Mouse (Mus musculus) B cell, adult 2 months (primary cell): ENCODE data around the gene Tnf.
A peak's percentile ranks its signal among the peaks of the same experiment; 100 is the strongest.

Source experiments
- DNase-seq, 2 experiments: peaks; one replicate each; pipeline ENCODE4 v3.0.0; 2022

Gene Tnf

DNA sequence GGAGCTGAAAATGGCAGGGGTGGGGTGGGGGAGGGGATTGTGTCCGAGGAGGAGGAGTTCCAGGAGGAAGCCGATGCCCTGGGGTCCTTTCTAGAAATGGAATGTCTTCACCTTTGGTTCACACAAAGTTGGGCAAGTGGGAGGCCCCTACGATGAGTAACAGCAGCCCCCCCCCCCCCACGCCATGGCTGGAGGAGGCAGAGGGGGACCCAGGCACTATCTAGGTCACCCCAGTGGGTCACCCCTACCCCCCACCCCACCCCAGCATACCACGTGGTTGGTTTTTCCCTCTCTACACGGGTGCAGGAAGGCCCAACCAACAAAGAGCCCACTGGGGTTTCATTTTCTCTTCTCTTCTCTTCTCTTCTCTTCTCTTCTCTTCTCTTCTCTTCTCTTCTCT is 4.7 kb downstream of the Tnf start:
- DNase-seq: no peak

DNA sequence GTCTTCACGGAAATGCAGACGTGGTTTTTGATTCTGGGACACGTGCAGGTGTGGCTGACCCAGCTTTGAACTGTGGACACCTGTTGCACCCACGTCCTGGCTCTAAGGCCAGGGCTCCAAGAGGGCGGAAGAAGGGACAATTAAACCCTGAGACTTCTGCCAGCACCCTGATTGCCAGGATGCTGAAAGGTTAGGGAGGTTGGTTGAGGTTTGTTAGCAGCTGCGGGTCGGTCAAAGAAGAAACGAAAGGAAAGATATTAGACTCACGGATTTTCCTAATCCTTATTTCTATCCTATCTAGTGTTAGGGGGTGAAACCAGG is 5.5 kb downstream of the Tnf start:
- DNase-seq: peak; percentile 38 to 48

- peak; percentile 95 to 96 for DNase-seq
These were observed 6.0 kb downstream of the Tnf start for GRCm38 (mm10) chr17:35195631-35196320.

DNA sequence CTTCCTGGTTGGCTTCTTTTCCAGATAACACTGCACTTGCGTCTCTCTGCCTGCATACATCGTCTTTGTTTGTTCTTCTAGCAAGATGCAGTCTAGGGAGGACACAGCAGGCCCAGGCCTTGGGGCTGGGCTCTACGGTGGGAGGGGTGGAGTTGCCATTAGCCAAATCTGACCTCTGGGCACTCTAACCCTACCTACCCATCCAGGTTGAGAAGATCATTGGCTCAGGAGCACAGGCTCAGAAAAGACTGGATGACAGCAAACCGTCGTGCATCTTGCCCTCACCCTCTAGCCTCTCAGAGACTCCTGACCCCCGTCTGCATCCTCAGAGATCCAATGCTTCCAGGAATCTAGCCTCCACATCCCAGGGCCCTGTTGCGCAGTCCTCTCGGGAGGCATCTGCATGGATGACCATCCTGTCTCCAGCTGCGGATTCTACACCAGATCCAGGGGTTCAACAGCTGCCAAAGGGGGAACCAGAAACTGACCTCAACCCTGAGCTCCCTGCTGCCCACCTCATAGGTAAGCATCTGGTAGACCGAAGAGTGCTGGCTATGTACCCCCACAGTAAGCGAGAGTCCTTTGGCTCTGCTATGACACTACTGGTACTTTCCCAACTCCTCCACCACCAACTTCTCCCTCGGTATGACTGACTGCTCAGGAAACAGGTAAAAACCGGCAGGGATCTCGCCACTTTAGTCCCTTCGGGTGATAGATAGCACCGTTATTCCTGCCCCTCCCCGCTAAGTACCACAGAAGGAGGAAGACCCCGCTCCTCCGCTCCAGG is 6.8 kb downstream of the Tnf start:
- DNase-seq: peak; percentile 54 to 62

DNA sequence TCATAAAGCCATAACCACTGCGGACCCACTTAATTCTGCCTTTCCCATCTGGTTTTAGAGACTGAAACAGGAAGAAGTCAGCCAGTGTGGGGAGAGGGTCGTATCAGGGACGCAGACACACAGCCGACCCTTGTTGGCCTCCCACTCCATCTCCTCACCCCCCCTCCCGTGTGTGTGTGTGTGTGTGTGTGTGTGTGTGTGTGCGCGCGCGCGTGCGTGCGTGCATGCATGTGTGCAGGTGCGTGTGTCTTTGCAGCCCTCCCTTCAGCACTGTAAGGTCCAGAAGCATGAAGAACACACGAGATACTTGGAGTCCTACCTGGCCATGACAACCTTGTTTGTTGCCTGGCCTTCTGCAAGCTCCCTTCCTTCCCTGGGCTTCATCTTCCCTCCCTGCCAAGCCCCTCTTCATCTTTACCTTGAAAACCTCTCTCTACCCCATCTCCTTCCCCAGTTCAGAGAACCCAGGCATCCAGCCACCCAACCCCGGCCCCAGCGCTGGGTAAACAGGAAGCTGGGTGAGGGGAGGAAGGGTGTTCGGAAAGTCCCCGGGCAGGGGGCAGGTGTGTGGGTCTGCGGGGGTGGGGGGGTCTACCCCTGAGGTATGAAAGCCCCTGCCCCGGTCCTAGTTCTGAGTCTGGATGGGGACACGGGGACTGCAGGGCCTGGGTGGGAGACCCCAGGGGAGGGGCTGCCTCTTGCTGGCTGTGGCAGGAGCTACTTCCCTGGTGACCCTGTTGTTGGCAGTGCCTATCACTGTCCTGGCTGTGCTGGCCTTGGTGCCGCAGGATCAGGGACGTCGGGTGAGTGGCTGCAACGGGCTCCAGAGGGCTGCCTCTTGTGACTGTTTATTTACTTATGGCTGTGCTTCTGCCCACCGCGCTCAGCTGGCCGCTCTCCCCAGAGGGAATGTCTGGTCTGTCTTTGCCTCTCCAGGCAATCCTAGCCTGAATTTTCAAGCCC is 7.6 kb downstream of the Tnf start, which contains the start of gene Ltb:
TSS of gene Ltb (plus strand) at position 559 of the 963 bp plus-strand sequence.
- DNase-seq: peak; percentile 81 to 84

DNA sequence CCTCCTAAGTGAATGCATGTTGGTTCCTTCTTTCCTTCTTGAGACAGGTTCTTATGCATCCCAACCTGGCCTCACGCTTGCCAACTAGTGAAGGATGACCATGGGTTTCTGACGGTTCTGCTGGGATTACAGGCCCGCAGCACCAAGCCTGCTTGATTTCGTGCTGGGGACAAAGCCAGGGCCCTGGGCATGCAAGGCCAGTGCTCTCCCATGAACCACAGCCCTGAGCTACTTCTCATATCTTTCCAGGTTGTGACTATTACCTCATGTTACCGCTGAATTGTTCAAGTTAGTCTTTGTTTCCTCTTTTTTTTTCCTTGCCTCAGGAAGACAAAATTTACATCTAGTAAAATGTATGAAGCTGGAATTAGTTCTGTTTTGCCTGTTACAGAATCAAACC is 8.9 kb downstream of the Tnf start:
- DNase-seq: peak; percentile 47 to 51

GRCm38 (mm10) chr17:35191723-35192122 is 10.1 kb downstream of the Tnf start:
- DNase-seq: no peak

DNA sequence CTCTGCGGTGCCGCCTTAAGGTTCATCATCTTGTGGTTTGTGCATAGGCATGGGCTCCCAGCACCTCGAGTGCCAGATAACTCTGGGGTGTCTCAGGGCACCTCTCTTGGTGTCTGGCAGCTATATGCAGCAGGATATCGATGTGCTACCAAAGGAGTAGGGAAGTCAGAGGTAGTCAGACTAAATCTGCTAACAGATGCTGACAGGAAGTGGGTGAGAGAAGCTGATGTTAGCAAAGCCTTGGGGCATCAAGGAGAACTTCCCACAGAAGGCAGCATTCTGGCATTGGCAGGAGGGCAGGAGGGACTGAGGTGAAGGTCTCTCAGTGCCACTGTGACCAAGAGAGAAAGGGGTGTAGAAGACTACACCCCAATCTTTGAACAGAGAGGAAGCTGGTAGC is 11.7 kb downstream of the Tnf start:
- peak; percentile 58 for DNase-seq

DNA sequence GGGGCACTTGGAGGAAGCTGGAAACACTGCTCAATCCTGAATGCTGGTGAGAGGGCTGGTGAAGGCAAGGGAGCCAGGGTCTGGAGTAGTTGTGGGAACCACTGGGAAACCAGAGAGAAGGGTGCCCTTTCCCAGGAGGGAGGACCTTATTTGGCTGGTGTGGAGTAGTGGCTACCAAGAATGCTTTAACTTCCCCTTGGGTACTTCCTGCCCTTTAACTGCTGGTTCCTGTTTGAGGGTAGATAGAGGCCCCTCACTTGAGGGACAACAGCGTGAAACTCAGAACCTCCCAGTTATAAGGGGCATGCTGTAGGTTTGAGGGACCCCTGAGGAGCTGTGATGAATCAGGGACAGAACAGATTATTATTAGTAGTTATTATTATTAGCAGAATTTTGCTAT is 12.6 kb downstream of the Tnf start:
- peak; percentile 45 to 53 for DNase-seq

DNA sequence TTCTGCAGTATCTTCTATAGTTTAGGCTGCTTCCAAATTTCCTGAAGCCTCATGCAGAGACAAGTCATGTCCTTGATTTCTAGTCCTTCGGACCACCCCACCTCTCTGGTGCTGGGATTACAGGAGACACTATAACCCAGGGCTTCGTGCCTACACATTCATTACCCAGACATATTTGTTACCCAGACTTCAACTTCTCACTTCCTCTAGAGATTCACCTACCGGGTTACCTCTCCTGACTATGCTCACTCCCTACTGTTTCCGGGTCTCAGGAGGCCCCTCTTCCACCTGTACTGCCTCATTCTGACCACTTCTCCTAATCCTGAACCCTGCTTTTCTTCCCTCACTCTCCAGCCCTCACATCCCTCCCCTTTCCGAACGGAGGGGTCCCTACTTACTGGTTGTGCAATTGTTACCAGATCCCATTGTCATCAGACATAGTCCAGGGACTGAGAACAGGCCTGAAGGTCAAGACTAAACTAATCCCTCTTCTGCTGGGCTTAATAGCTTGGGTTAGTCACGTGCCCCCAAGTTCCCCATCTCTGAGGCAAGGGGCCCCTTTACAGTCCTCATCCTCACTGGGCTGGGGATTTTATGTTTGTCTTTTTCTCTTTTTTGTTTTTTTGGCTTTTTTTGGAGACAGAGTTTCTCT is 13.7 kb downstream of the Tnf start, which contains the start of gene Lst1:
TSS of gene Lst1 (minus strand) at position 481 of the 652 bp plus-strand sequence.
- DNase-seq: peak in 1 of 2 experiments; percentile 34

GRCm38 (mm10) chr17:35187345-35187744 is 14.5 kb downstream of the Tnf start:
- DNase-seq: no peak

DNA sequence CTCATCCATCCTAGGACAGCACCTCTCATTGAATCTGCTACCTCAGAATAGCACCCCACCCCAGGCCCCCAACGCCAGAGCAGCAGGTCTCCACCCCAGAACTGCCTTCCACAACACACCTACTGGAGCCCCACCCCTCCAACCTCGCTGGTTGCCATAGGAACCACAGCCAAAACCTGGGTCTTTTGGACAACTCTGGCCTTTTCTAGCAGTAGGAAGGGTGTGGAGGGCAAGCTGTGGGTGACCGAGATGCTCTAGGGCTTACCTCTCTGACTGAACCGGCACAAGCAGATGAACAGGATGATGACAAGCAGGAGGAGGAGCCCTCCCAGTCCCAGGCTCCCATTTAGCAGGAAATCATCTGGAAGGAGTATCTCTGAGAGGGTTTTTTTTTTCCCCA is 15.1 kb downstream of the Tnf start:
- DNase-seq: peak; percentile 72 to 80

DNA sequence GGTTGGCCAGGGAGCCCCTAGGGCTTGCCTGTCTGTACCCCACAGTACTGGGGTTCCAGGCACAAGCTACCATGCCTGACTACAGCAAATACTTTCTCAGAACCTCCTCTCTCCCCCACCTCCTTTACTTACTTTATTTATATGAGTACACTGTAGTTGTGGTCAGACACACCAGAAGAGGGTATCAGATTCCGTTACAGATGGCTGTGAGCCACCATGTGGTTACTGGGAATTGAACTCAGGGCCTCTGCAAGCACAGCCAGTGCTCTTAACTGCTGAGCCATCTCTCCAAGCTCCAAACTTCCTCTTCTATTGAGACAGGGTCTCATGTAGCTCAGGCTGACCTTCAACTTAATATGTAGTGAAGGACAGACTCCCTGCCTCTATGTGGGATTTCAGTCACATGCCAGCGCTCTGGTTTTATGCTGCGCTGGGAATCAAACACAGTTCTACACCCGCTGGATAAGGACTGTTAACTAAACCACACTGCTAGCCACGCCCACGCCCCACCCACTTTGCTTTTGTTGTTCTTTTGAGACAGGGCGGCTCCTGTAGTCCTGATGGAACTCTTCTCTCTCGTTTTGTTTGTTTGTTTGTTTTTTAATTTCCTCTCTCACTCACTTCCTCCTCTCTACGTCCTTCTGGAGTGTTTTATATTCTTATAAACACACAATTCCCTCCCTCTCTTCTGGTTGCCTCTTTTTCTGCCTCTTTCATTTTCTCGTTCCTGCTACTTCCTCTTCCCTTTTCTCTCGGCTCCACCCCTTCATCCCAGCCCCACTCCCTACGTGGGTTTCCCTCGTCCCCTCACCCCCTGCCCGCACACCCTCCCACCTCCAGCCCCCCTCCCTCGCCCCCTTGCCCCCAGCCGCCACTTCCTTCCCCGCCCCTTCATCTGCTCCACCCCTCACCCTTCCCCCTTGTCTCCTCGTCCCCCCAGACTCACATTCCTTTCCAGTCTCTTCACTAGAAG is 15.9 kb downstream of the Tnf start:
- peak; percentile 91 to 94 for DNase-seq

DNA sequence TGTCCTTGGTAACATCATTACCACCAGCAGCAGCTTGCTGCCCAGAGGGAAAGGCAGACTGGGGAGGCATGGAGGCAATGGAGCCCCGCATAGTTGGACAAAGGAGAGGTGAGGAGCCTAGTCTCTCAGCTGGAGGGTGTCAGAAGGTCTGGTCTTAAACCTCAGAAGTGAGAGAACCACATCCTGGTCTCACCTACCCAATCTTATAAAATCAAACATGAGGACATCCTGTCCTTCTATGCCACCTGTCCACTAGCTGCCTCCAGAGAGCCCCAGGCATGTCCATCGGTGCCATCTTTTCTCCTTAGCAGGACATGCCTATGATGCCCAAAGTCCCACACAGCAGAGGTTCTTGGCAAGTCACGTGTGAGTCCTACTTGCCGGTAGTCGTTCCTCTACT is 21.7 kb downstream of the Tnf start:
- DNase-seq: no peak

DNA sequence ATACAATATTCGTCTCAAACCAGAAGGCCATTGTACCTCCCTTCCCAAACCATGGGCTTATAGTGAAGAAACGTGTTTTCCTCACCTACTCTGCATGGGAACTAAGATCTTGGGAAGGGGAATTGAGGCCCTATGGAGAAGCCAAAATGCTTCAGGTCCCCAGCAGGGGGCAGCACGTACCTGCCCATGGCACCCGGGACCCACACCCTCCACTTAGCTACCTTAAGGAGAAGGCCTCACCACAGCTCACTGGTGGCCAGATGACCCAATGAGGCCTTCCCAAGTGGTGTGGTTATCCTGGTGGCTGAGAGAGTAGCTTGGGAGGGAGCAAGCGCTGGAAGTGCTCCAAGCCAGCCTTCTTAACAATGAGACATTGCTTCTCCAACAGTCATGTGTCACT is 23.3 kb downstream of the Tnf start:
- peak; percentile 88 to 89 for DNase-seq

- DNase-seq: no peak
These were observed 25.8 kb downstream of the Tnf start, which contains the start of gene Aif1 for GRCm38 (mm10) chr17:35175968-35176367. Gene Aif1, minus strand, starts transcription at chr17:35176068.

GRCm38 (mm10) chr17:35175382-35175781 is 26.4 kb downstream of the Tnf start:
- DNase-seq: peak; percentile 37 to 42

DNA sequence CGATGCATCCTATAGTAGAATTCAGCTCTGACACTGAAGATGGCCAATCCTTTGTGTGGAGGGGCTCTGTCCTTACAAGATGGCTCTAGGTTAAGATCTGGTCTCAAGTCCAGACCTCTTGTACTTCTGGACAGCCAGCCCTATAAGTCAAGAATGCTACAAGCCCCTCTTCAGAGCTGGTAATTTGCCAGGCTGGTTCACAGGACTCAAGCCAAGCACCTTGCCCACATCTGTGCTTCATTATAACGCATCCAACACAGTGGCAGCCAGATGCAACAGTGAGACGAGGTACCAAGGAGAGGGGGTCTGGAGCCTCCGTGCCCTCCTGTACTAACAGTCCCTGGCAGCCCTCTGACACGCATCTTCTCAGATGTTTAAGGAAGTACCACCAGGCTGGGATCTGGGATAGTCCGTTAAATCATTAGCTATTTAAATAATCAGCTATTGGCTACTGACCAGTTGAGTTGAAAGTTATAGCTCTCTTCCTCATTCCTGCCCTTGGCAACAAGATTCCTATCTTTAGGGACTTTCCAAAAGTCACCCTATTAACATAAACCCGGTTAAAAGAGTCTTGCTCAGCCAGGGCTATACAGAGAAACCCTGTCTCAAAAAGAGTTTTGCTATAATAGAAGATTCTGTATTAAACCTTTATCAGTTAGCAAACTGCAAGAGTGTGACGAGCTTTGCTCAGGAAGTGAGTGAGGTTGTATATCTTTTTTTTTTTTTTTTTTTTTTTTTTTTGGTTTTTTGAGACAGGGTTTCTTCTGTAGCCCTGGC is 27.4 kb downstream of the Tnf start:
- DNase-seq: no peak

DNA sequence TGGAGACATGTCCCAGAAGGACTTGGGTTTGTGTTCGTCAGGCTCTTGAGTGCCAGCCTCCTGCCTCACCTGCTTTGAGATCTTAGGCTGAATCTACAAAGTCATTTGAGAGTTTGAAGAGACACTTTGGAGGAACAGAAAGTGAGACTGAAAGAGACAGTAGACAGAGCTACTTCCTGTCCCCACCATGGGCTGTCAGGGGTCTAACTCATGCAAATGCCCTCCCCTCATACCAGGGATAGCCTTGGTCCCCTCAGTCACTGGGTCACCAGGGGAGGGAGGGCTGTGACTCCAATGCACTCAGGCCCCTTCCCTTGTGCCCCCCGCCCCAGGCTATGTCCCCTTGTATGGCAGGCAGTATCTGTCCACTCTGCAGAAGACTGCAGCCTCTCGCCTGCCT is 28.5 kb downstream of the Tnf start:
- DNase-seq: peak; percentile 61 to 62

DNA sequence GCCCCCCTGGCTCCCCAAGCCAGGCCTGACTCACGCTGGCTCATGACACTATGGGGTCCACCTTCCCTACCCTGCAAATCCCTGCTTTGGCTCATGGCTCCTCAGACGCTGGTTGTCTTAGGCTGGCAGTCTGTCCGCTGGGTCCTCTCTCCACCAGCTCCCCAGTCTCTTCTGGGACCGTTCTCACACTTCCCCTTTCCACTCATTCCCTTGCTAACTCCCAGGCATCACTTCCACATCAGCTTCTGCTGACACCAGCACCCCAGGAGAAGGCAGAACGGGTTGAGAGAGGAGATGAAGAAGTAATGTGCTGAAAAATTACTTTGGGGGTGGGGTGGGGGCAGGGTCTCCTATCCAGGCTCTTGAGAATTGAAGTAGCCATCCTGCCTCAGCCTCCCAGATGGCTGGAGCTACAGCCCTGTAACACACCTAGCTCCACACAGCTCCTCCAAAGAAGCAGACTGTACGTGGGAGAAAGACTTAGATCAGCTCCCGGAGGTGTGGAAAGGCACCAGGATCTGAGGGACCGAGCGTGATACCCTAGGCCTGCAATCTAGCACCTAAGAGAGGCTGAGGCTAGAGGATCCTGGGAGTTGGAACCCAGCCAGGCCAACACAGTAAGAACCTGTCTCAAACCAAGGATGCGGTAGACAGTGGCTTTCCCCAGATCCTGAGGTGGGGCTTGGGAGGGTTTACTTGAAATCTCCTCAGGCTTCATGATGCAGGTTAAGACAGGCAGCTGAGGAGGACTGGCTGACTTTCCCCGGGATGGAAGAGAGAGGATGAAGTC is 29.2 kb downstream of the Tnf start:
- DNase-seq: peak; percentile 50 to 51
